Mouse (Mus musculus): ENCODE data around the gene Rps29. TPM values are rescaled to one million over a fixed set of nuclear protein-coding genes. Genes with fewer than 3 reads are reported as not detected.

Gene Rps29
- total and polyA plus RNA-seq, 3 experiments: 450 to 5,133 (median 1,410) TPM

DNA sequence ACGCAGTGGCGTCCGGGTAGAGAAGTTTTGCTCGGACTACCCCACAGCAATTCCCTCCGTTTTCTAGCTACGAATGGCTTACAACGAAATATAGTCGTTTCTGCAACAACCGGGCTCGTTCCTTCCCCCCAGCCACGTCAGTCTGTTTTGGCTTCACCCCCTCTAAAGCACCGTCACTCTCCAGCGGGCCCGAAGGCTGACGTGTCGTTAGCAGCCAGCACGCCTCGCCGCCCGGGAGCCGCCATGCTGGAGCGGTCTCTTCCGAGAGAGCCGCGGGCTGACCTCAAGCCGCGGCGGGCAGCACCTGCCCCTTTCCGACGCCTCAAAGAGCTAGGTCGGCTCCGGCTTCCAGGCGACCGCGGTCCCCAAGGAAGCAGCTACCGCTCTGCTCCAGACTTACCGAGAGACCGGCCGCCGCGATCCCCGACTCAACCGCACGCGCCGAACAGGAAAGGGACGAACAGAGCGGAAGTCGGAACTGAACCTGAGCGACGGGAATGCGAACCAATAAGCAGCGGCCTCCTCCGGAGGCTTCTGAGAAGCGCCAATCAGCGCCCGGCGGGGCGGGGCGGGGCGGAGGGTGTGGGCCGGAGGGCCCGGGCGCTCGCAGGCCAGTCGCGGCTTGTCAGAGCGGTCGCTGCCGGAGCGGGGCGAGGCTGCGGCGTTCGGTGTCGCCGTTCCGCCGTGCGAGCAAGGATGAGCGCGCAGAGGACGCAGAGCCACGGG, 24.8 kb upstream of the Rps29 start, which contains the start of the genes Rpl36al and Mgat2 (continued):
- TF ChIP-seq CTCF (IDR thresholded peaks at IDR 0.05 in 2 of 3, conservative IDR thresholded peaks at IDR 0.05 in 1 of 3; ENCODE audit: control insufficient read depth in 1 of 3, insufficient read depth in 1 of 3, low read depth in 2 of 3, low read length in 3 of 3, poor library complexity in 1 of 3, severe bottlenecking in 1 of 3) (no peak), ZKSCAN1 (IDR thresholded peaks at IDR 0.05; ENCODE audit: low read depth, low read length) (no peak), JUND (IDR thresholded peaks at IDR 0.05; ENCODE audit: low read depth, low read length) (no peak), NRF1 (IDR thresholded peaks at IDR 0.05; ENCODE audit: insufficient read depth, low read depth, low read length, poor library complexity, severe bottlenecking) (peak; percentile 28; the same call in 1 of the 2 replicates), MAZ (IDR thresholded peaks at IDR 0.05; ENCODE audit: low read depth, low read length) (no peak), RAD21 (IDR thresholded peaks at IDR 0.05; ENCODE audit: low read depth, low read length) (no peak)

DNA sequence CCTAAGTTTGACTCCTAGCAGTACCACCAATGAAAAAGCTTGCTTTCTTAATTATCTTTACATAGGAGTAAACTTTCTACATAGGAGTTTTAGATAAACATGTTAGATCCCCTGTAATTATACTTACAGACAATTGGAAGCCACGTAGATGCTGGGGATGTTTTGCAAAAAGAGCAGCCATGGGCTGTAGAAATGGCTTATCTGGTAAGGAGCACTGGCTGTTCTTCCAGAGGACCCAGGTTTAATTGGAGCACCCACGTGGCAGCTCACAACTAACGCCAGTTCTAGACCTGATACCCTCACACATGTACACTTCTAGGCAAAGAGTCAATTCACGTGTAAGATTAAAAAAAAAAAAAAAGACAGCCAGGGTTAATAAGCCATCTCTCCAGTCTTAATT, 22.8 kb upstream of the Rps29 start:
- Histone ChIP-seq H3K4me1 (ENCODE audit: control insufficient read depth in 1 of 2, insufficient read depth in 2 of 2, low read length in 2 of 2) (peaks cover 7% of the 10 kb centered on the region in 2 experiments; a peak in 3 of 4 replicates), H3K79me2 (ENCODE audit: control insufficient read depth, insufficient read depth, low read length, poor library complexity) (peaks cover 33% of the 10 kb centered on the region), H3K27ac (ENCODE audit: control insufficient read depth, low read depth, low read length) (no peak overlapping the region), H3K4me3 (ENCODE audit: control insufficient read depth in 1 of 2, insufficient read depth in 1 of 2, low read depth in 2 of 2, low read length in 2 of 2) (no peak overlapping the region), H3K9me3 (replicated peaks; ENCODE audit: insufficient read depth, low read length) (no peaks in the 10 kb centered on the region), H3K36me3 (ENCODE audit: control insufficient read depth in 1 of 2, insufficient read depth in 2 of 2, low read length in 2 of 2) (peaks cover 8 to 20% of the 10 kb centered on the region in 2 experiments), H3K27me3 (ENCODE audit: control insufficient read depth in 1 of 2, insufficient read depth in 2 of 2, low read length in 2 of 2) (no peaks in the 10 kb centered on the region), H3K9ac (ENCODE audit: control insufficient read depth, low read depth, low read length, poor library complexity, severe bottlenecking) (no peak overlapping the region)
- no peak for TF ChIP-seq GATA1 (IDR thresholded peaks at IDR 0.05; ENCODE audit: low read depth, low read length)
- no peak for TF ChIP-seq GABPA (IDR thresholded peaks at IDR 0.05; ENCODE audit: low read depth, low read length)
- TF ChIP-seq EP300 (IDR thresholded peaks at IDR 0.05; ENCODE audit: low read depth in 1 of 2, low read length in 2 of 2): no peak
- TF ChIP-seq ZMIZ1 (IDR thresholded peaks at IDR 0.05; ENCODE audit: low read depth, low read length): no peak
- peak in 1 of 2 experiments; percentile 46; a peak in 2 of 4 replicates for TF ChIP-seq POLR2A (IDR thresholded peaks at IDR 0.05; ENCODE audit: control insufficient read depth in 1 of 2, insufficient read depth in 1 of 2, low read depth in 1 of 2, low read length in 2 of 2, poor library complexity in 1 of 2)
- no peak for TF ChIP-seq SIN3A (IDR thresholded peaks at IDR 0.05; ENCODE audit: low read length)
- TF ChIP-seq POLR2AphosphoS2 (IDR thresholded peaks at IDR 0.05; ENCODE audit: low read length): peak; percentile 61; the same call in 1 of the 2 replicates
- no peak for TF ChIP-seq NELFE (IDR thresholded peaks at IDR 0.05; ENCODE audit: low read depth, low read length)
- no peak for TF ChIP-seq CHD1 (IDR thresholded peaks at IDR 0.05; ENCODE audit: low read depth, low read length)
- TF ChIP-seq RCOR1 (IDR thresholded peaks at IDR 0.05; ENCODE audit: low read depth, low read length): no peak
- peak; percentile 41; the same call in 1 of the 2 replicates for TF ChIP-seq ZNF384 (IDR thresholded peaks at IDR 0.05; ENCODE audit: low read depth, low read length)
- DNase-seq (ENCODE audit: low read depth, low spot score): no peak

DNA sequence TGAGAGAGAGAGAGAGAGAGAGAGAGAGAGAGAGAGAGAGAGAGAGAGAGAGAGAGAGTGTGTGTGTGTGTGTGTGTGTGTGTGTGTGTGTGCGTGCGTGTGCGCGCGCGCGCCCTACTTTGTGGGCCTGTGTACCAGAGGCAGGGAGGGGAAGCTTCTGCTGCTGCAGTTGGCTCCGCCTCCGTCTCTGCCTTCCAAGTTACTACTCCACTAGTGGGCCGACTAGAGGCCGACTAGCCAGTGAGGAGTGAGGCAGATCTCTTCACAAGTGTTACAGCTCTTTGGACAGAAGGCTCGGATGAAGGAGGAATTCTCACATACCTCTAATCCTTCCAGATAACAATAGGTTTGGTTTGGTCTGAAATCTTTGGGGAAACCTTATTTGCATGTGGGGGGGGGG, 20.4 kb upstream of the Rps29 start:
- Histone ChIP-seq H3K9ac (ENCODE audit: control insufficient read depth, low read depth, low read length, poor library complexity, severe bottlenecking) (no peak overlapping the region), H3K9me3 (replicated peaks; ENCODE audit: insufficient read depth, low read length) (no peaks in the 10 kb centered on the region), H3K36me3 (ENCODE audit: control insufficient read depth in 1 of 2, insufficient read depth in 2 of 2, low read length in 2 of 2) (peaks cover 8 to 10% of the 10 kb centered on the region in 2 experiments), H3K27ac (ENCODE audit: control insufficient read depth, low read depth, low read length) (no peak overlapping the region), H3K27me3 (ENCODE audit: control insufficient read depth in 1 of 2, insufficient read depth in 2 of 2, low read length in 2 of 2) (no peaks in the 10 kb centered on the region), H3K4me1 (ENCODE audit: control insufficient read depth in 1 of 2, insufficient read depth in 2 of 2, low read length in 2 of 2) (peaks cover 2% of the 10 kb centered on the region in 2 experiments; a peak in 2 of 4 replicates), H3K4me3 (ENCODE audit: control insufficient read depth in 1 of 2, insufficient read depth in 1 of 2, low read depth in 2 of 2, low read length in 2 of 2) (no peak overlapping the region), H3K79me2 (ENCODE audit: control insufficient read depth, insufficient read depth, low read length, poor library complexity) (peaks cover 17% of the 10 kb centered on the region)
- no peak for TF ChIP-seq CHD1 (IDR thresholded peaks at IDR 0.05; ENCODE audit: low read depth, low read length)
- TF ChIP-seq ELF1 (IDR thresholded peaks at IDR 0.05; ENCODE audit: low read depth, low read length): no peak
- TF ChIP-seq ZKSCAN1 (IDR thresholded peaks at IDR 0.05; ENCODE audit: low read depth, low read length): no peak
- TF ChIP-seq JUND (IDR thresholded peaks at IDR 0.05; ENCODE audit: low read depth, low read length): no peak
- TF ChIP-seq UBTF (IDR thresholded peaks at IDR 0.05; ENCODE audit: borderline replicate concordance, insufficient read depth, low read depth, low read length): no peak
- no peak for TF ChIP-seq RCOR1 (IDR thresholded peaks at IDR 0.05; ENCODE audit: low read depth, low read length)
- no peak for TF ChIP-seq MXI1 (IDR thresholded peaks at IDR 0.05; ENCODE audit: low read depth, low read length)
- no peak for TF ChIP-seq CHD2 (IDR thresholded peaks at IDR 0.05; ENCODE audit: low read length)
- TF ChIP-seq POLR2AphosphoS5 (IDR thresholded peaks at IDR 0.05; ENCODE audit: borderline replicate concordance, low read depth, low read length): no peak
- no peak for TF ChIP-seq MYB (IDR thresholded peaks at IDR 0.05; ENCODE audit: low read depth, low read length)
- no peak for TF ChIP-seq GATA1 (IDR thresholded peaks at IDR 0.05; ENCODE audit: low read depth, low read length)
- no peak for TF ChIP-seq GABPA (IDR thresholded peaks at IDR 0.05; ENCODE audit: low read depth, low read length)
- TF ChIP-seq MAZ (IDR thresholded peaks at IDR 0.05; ENCODE audit: low read depth, low read length): no peak
- no peak for DNase-seq (ENCODE audit: low read depth, low spot score)

Measured in MEL (cell line).